Mouse (Mus musculus): ENCODE measurements around the gene Ankrd11.

Gene Ankrd11

DNA sequence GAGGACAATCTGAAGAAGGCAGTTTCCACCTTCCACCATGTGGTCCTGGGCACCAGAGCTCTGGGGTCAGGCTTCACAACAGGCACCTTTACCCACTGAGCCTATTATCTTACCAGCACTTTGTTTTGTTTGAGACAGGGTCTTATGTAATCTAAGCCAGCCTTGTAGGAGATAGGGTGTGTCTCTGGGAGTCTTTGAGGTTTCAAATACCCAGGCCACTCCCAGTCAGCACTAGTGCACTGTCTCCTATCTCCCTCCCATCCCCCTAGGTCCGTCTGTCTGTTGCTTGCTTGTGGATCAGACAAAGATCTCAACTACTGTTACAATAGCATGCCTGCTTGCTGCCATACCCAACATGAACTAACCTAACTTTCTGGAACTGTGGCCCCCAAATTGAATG, 81.1 kb downstream of the Ankrd11 start:
- DNase-seq (ENCODE audit: low spot score): no peak

DNA sequence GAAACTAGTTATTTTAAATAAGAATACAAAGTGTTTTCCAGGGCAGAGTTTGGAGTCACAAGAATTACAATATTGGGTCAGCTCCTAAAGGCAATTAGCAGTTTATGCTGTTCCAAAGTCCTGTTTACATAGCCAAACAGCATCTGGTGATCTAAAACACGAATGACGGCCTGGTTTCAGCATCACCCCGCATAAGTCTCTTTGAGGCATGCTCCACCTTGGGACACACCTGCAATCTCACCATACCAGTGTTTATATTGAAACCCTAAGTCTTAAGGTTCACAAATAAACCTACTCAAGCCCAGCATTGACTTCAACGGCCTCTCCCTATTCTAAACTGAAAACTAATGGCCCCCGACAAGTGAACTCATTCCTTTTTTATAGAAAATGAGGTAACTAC, 81.8 kb downstream of the Ankrd11 start:
- no peak for DNase-seq (ENCODE audit: low spot score)

DNA sequence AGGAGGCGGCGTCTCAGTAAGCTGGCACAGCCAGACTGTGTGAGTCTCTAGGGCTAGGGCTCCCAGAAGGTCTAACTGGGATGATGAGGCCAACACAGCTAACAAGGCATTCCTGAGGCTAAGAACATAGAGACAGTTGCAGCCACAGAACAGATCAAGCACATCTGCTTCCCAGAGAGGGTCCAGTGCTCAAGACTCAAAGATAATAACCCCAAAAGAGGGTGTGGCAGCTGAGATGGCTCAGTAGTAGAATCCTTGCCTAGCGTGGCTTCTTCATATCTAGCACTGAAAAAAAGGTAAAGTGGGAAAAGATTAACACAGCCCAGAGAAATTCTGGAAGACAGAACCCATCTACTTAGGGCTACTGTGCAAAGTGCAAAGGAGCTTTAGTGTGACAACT, 86.1 kb downstream of the Ankrd11 start:
- no peak for DNase-seq (ENCODE audit: low spot score)

DNA sequence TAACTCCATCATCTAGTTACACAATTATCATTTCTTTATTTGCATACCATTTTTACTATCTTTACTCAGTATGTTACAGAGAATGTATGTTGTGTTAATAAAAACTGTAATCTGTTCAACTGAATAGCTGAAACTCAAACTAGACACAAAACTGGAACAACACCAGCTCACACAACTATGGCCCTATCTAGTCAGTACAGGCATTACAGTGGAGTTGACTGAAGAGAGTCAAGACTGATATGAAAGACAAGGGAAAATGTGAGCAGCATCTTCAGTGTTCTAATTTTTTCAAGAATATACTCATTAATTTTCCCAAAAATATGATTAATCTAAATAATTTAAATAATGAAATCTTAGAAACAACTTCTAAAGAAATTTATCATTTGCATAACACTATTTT, 86.9 kb downstream of the Ankrd11 start:
- no peak for DNase-seq (ENCODE audit: low spot score)

DNA sequence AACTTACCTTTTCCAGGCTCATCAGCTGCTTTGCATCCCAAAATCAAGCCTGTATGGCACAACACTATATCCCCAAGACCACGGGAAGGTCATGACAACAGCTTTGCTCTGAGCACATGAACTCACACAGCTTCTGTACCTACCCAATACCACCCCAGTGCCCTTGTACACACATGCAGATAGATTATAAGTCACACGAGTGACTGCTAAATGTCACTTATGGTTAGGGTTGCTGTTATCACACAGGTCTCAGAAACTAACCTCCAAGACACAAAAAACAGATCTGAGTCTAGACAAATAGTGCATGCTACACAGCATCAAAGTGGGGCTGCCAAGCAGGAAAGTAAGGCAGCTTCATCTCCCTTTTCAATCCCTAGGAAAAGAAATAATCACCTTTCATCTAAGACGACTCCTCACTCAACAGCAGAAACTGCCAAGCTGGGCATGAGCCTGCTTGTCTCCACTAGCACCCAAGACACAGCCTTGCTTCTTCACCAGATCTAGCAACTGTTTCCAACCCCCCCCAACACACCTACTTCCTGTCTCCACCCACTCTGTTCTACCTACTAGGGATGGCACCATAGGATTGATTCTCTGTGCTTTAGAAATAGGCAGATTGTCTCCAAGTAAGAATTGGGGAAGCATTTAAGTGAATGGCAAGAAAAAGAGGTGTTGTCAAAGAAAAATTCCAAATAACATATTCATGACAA, 87.8 kb downstream of the Ankrd11 start:
- DNase-seq (ENCODE audit: low spot score): no peak

DNA sequence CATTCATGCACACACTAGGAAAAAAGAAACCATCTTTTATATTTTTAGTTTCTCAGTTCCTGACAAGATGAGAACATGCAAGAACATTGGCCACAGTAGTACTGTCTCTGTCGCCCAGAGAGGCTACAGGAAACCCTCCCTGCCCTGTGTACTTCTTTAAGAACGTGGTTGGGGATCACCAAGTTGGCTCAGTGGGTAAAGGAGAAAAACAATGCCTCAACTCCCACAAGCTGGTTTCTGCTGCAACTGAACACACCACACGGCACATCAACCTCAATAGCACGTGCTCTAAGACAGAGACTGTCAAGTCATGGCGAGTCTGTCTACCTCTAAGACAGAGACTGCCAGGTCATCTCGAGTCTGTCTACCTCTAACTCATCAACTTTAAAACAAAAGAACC, 89.0 kb downstream of the Ankrd11 start:
- no peak for DNase-seq (ENCODE audit: low spot score)

DNA sequence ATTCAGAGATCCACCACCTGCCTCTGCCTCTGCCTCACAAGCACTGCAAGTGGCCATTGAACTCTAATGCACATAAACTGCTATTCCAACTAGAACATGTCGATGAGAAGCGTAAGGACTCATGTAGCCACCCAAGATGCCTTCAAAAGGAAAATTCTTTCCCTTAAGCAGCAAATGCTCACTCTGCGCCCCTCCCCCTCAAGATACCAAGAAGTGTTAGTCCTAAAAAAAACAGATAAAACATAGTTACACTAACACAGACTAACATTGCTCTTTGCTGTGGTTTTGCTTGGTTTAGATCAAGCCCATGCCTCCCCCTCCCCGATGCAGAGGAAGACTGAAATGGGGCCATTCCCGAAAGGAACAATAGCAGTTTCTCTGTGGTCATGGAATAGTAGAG, 90.6 kb downstream of the Ankrd11 start:
- DNase-seq (ENCODE audit: low spot score): no peak

DNA sequence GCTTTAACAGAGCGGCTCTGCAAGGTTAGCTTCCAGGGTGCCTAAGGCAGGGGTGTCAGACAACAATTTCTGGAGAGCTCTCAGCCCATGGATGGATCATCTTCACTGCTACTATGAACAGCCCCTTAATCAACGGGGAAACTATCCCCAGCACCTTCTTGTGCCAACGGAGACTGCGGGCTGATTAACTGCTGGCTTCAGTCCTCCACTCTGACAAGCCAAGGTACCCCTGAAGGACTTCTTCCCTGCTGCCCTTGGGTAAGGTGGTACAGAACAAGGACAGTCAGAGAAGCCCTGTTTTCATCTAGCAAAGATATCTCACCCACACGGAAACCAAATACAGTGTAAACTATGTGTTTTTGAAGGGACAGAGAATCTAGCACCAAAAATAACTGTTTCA, 92.4 kb downstream of the Ankrd11 start:
- DNase-seq (ENCODE audit: low spot score): no peak

DNA sequence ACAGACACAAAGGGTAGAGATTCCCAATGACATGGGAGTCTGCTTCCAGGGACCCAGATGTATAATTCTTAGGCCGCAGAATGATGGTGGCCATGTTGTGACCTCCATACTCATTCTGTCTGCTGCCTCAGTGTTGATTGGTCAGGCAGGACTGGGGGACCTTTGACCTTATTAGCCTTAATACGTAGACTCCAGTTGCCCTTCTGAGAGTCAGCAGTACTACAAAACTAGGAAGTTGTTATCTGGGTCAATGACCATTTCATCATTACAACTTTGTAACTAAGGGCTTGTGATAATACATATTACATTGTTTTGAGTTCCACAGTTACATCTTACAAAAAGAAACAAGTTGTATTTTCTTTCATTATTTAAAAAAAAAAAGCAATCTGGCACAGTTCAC, 96.3 kb downstream of the Ankrd11 start:
- DNase-seq (ENCODE audit: low spot score): no peak

DNA sequence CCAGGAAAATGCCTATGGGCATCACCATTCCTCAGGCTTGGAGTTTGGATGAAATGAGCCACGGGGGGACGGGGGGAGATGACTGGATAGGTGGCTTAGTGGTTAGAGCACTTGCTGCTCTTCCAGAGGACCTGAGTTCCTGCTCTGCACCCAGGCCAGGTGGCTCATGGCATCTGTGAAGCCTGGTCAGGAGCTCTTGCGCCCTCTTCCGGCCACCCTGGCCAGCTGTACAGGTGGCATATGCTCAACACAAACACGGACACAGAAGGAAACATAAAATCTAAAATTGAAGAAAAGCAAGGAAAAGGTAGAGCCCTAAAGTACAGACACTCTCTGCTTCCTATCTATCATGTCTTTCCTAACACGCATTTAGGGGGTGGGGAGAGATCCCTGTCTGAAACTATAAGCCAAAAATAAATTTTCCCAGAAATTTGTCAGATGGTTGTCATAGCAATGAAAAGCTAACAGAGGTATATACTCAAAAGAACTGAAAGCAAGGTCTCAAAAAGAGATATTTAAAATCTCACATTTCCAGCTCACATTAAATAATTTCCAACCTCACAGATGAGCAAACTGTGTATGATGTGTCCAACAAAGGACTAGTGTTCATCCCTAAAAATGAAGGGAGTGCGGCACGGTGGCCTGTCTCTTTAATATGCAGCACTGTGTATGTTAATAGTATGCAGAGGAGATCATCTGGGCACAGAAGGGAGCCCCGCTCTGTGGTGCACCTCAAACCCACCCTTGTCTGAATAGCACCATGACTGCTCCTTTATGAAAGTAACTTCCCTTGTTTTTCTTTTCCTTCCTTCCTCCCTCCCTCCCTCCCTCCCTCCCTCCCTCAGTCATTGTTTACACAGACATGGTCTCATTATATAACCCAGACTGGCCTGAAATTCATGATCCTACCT, 99.0 kb downstream of the Ankrd11 start:
- DNase-seq (ENCODE audit: low spot score): no peak

DNA sequence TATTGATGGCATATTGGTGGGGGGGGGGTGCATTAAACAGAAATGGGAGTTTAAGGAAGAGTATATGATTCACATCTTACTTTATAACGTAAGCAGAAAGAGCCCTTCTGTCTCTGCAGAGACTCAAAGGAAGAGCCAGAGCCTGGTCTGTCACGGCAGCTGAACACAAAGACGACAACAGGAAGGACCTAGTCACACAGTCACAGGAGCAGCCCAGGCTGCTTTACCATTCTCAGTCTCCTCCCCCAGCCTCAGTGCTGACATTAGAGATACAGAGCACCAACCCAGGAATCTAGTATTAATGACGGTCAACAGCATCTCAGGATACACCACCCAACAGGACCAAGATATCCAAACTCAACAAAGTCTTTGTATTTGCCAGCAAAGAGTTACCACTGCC, 103.5 kb downstream of the Ankrd11 start:
- DNase-seq (ENCODE audit: low spot score): no peak

DNA sequence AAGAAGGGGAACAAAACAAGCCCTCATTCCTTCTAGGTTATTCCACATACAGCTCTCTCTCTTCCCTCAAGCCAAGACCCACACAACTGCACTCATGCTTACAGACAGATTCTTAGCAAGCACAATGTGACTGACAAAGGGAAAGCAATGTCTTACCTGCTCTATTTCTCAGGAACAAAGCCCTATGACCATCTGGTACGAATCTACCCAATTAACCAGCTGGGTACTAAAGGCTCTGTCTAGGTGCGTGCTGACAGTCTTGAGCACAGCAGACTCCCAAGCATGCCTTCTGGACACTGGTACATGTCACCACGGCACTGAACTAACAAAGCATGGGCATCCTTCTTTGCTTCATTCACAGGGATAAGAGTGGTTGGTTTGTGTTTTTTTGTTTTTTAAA, 103.9 kb downstream of the Ankrd11 start:
- DNase-seq (ENCODE audit: low spot score): no peak

DNA sequence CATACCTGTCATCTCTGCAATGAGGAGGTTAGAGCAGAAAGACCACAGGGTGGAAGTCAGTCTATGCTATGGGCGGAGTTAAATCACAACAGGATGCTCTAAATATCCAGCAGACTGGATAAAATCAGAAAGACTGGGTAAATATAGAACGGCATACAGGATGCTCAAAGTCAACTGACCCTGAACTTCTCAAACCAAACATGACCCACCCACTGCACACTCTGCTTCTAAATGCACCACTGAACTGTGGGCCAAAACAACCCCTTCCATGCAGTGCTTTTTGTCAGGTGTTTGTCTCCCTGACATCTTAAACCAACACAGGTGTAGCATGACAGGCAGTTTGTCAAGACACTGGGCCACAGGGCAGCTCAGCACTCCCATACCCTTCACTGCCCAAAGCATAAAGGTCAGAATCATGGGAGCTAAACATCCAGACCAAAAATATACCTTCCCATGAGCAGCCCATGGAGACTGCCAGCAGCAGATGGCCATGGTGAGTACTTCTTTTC, 104.5 kb downstream of the Ankrd11 start:
- no peak for DNase-seq (ENCODE audit: low spot score)

DNA sequence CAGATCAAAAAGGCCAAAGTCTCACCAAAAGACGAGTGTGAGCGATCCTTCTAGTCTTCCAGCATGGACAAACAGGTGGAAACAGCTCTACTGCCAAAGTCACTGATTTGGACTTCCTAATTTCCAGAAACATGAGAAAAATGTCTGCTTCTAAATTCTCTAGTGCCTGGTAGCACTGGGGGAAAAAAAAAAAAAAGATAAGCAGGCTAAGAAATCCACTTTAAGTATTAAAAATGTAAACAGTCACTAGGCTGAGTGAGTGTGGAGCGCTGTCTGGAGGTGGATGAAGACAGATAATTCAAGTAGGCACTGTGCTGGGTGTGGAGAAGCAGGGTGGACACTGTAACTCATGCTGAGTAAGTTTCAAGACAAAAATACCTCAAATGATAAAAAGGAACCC, 106.2 kb downstream of the Ankrd11 start:
- DNase-seq (ENCODE audit: low spot score): no peak

DNA sequence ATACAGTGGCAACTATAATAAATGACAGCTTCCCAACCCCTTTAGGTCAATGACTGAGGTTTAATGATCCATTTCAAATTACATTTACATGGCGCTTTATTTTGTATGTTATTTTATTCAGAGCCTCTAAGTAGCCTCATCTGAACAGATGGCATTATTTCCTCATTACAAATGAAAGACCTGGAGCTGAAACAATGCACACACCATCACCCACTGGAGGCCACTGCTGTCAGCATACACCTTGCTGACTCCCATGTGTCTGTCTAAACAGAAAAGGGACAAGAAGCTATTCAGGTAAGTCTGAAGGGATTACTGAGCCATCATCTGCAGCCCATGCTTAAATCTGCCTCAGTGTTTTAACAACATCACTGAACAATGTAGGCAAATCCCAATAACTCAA, 107.0 kb downstream of the Ankrd11 start:
- no peak for DNase-seq (ENCODE audit: low spot score)

DNA sequence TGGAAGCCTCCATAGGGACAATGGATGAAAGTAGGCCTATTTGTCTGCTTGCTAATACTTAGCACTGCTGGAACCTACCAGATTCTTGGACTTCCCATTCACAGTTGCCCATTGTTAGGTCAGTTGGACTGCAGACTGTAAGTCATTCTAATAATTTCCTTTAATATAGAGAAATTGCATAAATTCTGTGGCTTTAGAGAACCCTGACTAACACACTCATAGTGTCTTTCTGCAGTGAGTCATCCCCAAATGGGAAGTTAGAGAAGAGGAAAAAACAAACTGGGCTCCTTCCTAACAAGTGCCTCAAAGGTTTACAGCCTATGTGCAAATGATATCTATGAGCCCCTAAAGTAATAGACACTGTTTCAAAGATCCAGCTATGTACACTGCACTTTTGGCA, 108.1 kb downstream of the Ankrd11 start:
- no peak for DNase-seq (ENCODE audit: low spot score)

DNA sequence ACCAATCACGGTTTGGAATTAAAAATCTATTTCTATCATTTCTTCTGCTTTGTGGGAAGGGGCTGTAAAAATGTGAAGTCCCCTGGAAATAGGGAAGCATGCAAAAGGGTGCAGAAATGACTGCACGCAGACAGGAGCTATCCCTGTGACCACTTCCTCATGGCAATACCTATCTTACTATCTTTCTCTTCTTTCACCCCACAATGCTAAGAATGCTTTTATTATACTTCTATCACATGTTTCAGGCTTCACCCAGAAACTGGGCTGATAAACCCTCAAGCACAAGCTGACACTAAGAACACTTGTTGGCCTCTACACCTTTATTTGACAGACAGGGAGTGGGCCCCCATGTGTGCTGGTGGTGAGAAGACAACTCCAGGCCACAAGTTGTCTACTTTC, 109.5 kb downstream of the Ankrd11 start:
- no peak for DNase-seq (ENCODE audit: low spot score)

DNA sequence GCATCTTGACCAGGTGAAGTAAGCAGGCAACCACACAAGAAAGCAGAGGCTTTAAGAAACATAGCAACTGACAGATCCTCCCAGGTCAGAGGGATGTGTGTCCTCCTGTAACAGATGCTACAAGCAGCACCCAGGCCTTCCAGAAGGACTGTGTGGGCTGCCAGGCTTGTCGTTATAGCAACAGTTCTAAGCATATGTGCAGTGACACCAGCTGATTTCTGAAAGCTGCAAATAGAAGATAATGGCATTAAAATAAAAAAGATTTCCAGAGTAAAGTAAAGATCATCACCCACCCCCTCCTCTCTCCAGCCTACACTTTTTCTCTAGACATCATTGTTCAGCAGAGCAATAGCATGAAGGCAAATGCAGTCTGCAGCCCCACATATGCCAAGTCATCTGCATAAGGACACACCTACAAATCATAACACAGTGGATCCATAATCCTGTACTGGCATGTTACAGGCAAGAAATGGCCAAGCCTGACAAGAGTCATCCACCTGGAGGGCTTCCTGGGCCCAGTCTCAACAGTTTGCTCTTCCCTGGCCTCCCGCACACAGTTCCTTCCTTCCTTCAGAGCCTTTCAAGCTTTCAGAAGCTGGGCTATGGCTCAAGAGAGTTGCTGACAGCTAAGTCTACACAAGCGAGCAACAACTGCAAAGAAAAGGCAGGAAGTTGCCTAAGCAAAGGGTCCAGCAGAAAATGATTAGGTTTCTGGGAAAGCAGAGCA, 110.1 kb downstream of the Ankrd11 start:
- no peak for DNase-seq (ENCODE audit: low spot score)

DNA sequence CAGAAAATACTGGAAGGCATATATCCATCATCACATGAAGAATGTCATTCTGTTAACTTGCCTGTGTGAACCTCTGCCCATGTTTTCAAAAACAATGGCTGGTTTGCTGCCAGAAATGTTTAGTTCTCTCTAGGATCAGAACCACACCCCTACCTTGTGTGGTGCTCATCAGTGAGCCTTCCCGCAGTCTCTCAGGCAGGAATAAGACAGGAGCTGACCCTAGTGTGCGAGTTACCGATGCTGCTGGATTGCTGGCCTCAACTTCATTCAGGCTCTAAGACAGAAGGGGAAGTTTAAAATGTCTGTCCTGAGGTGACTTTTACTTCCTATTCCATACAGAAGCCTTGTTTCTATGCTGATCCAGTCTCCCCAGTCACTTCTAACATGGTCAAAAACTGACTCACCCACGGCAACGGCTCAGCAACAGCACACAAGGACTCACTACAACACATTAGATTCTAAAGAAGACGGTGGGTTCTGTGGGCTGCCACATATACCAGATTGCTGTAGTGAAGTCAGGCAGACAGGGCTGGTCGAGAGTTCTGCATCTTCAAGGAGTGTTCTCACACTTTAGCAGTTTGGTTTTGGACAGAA, 113.3 kb downstream of the Ankrd11 start:
- DNase-seq (ENCODE audit: low spot score): no peak

DNA sequence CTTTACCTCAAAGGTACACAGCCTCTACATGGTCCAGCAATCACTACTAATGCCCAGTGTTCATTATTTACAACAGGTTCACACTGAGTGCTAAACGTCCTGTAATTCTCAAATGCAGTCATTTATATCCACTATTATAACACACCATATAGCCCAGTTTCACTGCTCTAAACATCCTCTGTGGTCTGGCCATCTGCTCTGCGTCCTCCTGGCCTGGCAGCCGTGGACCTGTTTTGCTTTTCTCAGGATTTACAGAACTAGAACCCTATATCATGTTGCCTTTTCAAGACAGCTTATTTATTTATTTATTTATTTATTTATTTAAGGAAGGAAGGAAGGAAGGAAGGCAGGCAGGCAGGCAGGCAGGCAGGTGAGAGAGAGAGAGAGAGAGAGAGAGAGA, 114.2 kb downstream of the Ankrd11 start:
- DNase-seq (ENCODE audit: low spot score): no peak

DNA sequence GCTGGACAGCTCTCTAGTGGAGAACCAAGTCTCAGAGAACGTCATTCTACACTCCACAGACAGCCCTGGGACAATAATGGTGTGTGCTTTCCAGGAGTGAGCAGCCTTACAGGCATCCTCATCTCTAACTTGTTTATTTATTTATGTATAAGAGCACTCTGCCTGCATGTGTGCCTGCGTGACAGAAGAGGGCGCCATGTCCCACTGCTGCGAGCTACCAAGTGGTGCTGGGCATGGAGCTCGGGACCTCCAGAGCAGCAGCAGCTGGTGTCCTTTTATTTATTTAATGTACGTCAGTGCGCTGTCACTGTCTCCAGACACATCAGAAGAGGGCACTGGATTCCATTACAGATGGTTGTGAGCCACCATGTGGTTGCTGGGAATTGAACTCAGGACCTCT, 115.3 kb downstream of the Ankrd11 start:
- DNase-seq (ENCODE audit: low spot score): no peak

Measured in urinary bladder, postnatal 25 days (tissue).